Mouse (Mus musculus) G1E-ER4 (cell line): ENCODE data around the gene AC131692.1. TPM values are rescaled to one million over a fixed set of nuclear protein-coding genes. Genes with fewer than 3 reads are reported as not detected.

Experiments used
- GATA1 ChIP-seq: IDR thresholded peaks from one replicate; pipeline ENCODE4 v1.8.0; 2012; ENCODE audit warnings: low read length, inconsistent platforms
- polyA plus RNA-seq: library from polyadenylated mRNA; stranded (reverse); fragments of >175 nt; gene quantifications from 2 replicates; pipeline ENCODE4 v1.2.3, GENCODE M21; 2012

Gene AC131692.1
- polyA plus RNA-seq: 3.5 and 4.9 TPM in 2 replicates

DNA sequence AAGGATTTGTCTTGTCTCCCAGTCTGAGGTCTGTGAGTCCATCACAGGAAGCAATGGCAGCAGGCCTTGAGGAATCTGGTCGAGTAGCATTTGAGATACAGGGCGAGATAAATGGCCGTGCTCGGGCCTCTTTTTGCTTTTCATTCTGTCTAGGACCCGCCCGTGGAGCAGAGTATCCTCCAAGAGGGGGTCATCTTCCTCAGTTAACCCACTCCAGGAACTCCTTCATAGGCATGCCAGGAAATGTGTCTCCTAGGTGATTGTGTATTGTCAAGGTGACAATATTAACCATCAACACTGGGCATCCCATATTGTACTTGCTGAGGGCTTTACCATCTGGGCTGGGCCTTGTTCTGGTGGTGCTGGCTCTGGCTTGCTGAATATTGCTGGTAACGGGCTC, at the start of gene AC131692.1:
Gene AC131692.1 (plus strand): TSS at position 301 of the 400 bp plus-strand sequence.
- TF ChIP-seq GATA1: no peak

DNA sequence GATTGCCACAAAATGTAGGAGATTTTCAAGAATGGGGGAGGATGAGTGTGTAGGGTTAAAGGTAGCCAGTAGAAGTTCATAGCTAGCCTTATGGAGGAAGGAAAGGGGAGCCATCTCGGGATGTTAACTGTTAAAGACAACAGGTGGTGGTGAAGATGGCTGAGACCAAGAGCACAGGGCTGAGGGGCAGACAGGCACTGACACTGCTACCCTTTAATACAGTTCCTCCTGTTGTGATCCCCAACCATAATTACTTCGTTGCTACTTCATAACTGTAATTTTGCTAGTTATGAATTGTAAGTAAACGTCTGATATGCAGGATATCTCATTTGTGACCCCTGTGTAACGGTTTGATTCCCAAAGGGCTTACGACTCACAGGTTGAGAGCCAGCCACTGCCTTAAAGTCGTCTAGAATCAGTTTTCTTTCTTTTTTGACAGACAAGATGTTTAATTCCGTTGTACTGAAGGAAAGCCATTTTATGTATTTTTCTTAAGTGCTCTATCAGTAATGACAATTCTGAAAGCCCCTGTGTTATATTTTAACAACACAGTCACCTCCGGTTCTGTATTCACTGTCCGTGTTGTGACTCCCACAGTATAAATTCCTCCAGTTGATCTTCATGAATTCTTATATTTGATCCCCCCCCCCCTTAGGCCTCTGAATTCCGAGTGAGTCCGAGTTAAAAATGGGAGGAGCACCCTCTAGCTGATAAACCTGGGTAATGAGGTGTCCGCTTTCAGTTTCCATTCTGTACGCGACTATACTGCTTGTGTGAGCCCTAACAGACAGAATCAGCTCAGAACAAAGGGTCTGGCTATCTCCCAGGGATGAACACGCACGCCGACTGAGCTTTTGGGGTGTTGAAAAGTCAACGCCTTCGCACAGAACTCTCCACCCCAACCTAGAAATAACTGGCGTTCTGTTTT, 48.6 kb upstream of the AC131692.1 start:
- no peak for TF ChIP-seq GATA1

DNA sequence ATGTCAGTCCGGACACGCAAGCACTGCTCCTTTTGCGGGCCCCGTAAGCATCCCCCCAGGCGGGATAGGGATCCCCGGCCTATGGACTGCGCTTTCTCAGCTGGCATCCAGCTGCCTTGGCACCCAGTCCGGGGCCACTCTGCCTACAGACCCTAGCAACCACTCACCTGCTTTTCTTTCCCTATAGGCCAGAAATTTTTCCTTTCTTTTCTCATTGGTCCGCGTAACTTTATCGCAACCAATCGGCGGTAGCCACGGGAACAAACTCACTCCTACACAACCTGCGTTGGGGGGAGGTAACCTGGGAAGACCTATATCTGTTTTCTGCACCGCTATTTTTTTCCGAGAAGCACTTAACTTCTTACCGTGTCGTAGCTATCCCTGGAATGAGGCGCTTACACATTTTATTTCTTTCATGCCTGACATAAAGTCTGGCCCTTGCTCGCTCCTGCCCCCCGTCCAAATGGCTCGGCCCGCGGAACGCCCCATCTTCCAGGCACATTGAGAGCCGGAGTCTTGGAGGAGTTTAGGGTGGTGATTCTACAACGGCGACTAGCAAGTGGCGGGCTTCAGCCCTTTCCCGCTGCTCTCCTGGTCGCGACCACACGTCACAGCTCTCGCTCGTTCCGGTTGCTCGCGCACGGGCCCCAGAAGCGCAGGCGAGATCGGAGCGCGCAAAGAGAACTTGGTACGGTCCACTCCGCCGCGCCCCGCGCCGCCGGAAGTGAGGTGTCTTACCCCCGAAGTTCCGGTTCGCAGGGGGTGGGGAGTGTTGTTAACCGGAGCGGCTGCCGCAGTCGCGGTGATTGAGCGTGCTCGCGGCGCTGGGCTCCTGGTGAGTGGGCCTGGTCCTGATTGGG, 47.7 kb upstream of the AC131692.1 start, which contains the start of gene Syvn1:
Gene Syvn1 (plus strand): TSS at position 283 of the 860 bp plus-strand sequence.
- TF ChIP-seq GATA1: no peak

DNA sequence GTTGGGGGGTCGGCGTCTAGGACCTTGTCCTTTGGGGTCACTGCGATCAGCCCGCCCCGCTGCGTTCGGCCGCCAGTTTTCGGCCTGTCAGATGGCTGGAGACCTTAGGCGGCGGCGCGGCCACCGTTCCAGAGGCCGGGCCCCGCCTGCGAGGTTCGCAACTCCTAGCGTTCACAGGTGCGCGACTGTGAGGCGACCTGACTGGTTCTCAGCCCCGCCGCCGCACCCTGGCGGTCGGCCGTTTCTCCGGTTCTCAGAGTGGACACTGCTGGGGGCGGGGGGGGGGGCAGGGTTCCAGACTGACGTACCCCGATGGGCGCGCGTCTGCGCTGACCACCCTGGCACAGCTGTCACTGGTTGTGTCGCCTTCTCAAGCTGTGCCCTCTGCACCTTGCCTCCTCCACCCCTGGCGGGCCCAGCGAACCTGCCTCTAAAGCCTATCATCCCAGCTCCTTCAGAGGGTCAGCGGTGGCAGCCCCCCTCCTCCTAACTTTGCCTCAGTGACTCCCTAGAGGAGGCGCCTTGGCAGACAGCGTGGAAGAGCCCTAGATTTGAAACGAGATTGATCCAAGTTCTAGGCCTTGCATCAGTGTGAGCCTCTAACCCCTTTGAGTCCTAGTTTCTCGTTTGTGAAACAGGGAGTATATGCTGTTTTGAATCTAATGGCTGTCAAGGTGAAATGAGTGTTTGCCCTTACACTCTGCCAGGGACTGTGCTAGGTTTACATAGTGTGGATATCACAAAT, 46.9 kb upstream of the AC131692.1 start:
- no peak for TF ChIP-seq GATA1

DNA sequence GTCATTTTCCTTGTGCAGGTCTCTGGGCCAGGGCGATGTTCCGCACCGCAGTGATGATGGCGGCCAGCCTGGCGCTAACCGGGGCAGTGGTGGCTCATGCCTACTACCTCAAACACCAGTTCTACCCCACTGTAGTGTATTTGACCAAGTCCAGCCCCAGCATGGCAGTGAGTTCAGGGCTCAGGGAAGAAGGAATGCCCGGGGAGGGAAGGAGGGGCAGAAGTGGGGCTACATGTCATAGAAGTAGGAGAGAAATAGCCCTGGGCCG, 46.4 kb upstream of the AC131692.1 start:
- no peak for TF ChIP-seq GATA1

GRCm38 (mm10) chr19:6048681-6049410, 45.4 kb upstream of the AC131692.1 start:
- no peak for TF ChIP-seq GATA1

- TF ChIP-seq GATA1: no peak
Measured at GRCm38 (mm10) chr19:6052516-6052915, 41.7 kb upstream of the AC131692.1 start.

GRCm38 (mm10) chr19:6054296-6054695, 39.9 kb upstream of the AC131692.1 start:
- no peak for TF ChIP-seq GATA1

GRCm38 (mm10) chr19:6056696-6057095, 37.5 kb upstream of the AC131692.1 start:
- no peak for TF ChIP-seq GATA1

DNA sequence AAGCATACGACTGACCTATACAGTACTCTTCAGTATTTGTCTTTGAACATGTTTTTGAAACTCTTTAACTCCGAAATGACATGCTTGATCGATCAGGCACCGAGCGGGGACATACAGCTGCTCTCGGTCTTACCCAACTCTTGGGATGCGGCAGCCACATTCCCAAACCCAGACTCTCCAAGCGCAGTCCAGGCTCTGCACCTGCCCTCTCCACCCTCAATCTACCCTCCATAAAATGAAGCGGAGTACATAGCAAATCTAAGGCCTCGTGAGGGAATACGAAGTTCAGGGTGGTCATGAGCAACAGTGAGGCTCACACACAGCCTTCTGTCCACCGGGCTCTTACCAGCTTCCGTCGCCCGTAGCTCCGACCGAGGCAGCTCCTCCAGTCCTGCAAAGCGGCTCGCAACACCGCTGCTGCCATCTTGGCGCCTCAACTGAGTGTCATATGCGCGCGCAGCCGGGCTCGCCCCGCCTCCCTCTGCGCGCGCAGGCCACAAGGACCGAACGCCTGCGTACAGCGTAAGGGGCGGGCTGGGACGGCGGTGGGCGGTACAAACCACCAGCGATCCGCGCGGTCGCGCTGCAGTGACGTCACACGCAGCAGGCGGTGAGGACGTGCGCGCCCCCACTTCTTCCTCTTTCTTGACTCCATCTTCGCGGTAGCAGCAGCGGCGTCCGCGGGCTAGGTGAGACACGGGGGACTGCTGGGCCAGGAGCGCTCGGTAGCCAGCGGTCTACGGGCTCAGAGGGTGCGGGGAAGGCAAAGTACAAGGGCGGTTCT, 36.7 kb upstream of the AC131692.1 start, which contains the start of the genes Mrpl49 and Fau:
Gene Mrpl49 (minus strand): TSS at position 473 of the 784 bp plus-strand sequence.
Gene Fau (plus strand): TSS at position 532 of the 784 bp plus-strand sequence.
- TF ChIP-seq GATA1: no peak

- no peak for TF ChIP-seq GATA1
Measured at GRCm38 (mm10) chr19:6058513-6058912, 35.7 kb upstream of the AC131692.1 start.

- TF ChIP-seq GATA1: no peak
Measured at GRCm38 (mm10) chr19:6058966-6059365, 35.3 kb upstream of the AC131692.1 start.

DNA sequence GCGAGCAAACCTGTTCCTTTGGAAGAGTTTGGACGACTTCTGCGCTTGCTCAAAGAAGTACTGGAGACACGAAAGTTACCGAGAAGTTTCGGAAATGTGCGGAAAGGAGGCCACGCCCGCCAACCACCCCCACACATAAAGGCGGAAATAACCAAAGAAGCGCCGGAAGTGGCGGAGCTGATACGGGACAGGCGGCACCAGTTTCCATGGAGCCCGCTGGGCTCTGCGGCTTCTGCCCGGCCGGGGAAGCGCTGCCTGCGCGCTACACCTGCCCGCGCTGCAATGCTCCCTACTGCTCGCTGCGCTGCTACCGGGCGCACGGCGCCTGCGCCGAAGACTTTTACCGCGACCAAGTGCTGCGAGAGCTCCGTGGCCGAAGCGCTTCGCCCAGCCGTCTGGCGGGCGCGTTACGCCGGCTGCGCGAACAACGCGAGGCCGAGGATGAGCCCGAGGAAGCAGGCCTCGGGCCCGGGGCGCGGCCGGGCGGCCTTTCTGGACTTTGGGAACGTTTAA, 33.1 kb upstream of the AC131692.1 start, which contains the start of gene Znhit2:
Gene Znhit2 (plus strand): TSS at position 172 of the 513 bp plus-strand sequence.
- no peak for TF ChIP-seq GATA1
